Mouse (Mus musculus): ENCODE results near the gene Angel1. TPM values are rescaled to one million over a fixed set of nuclear protein-coding genes. Genes with fewer than 3 reads are reported as not detected.
A peak's percentile ranks its signal among the peaks of the same experiment; 100 is the strongest.

Angel1 gene
- total and polyA plus RNA-seq, 2 experiments from 2014 or later: 9.3 to 12.4 TPM

DNA sequence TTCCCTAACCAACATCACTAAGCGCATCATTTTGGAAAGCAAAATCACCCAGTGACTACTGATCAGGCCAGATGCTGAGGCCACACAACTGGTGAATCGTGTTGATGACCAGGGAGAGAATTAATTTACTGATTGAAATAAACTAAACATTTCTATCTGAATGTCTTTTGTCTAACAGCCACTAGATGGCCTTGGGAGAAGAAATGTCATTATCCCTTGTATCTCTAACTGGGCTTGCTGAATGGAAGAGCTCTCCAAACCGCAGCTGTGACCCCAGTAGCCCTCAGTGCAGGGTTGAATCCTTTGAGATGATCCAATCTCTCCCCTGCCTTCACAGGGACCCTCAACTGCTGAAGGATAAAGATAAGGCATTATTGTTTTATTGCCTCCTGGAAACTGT, 60.6 kb downstream of the Angel1 start:
- H3K4me3 ChIP-seq (ENCODE audit: low read depth, low read length): no peak overlapping the region
- DNase-seq (ENCODE audit: low spot score): peak; percentile 33

DNA sequence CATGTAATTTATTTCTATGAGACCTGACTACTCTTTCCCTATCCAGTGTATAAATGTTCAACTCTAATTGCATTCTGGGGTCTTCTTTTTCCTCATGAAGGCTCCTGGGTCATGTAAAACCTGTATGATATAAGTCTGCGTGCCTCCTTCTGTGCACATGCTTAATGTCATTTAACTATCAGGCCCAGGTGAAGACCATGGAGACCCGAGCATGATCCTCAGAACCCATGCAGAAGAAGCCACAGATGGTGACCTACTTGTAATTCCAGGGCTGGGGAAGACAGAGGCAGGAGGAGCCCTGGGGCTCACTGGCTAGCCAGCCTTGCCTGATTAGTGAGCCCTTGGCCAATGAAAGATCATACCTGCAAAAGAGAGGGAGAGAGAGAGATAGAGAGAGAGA, 65.8 kb downstream of the Angel1 start:
- ATAC-seq (ENCODE audit: low FRiP score): no peak
- no peak overlapping the region for H3K27ac ChIP-seq (ENCODE audit: low read depth, low read length)
- 76% methylated on average over 2 of the region's 2 CpGs for WGBS

More for the DNA sequence above, 60.6 kb downstream of the Angel1 start:
- H3K36me3 ChIP-seq (ENCODE audit: insufficient read depth, low read length): no peaks in the 10 kb centered on the region
- no peak overlapping the region for H3K4me2 ChIP-seq (ENCODE audit: low read depth, low read length, poor library complexity, severe bottlenecking)
- H3K27ac ChIP-seq (ENCODE audit: low read depth, low read length): no peak overlapping the region
- no peak overlapping the region for H3K9ac ChIP-seq (replicated peaks; ENCODE audit: low read length, poor library complexity, severe bottlenecking)
- H3K4me1 ChIP-seq (ENCODE audit: insufficient read depth, low read length): no peaks in the 10 kb centered on the region
- WGBS: 63% methylated on average over 3 of the region's 3 CpGs
- H3K9me3 ChIP-seq (ENCODE audit: low read length): no peaks in the 10 kb centered on the region
- H3K27me3 ChIP-seq (ENCODE audit: insufficient read depth, low read length): no peaks in the 10 kb centered on the region
- no peak for ATAC-seq (ENCODE audit: low FRiP score)
- TF ChIP-seq CTCF (IDR thresholded peaks at IDR 0.05): peak; percentile 61

DNA sequence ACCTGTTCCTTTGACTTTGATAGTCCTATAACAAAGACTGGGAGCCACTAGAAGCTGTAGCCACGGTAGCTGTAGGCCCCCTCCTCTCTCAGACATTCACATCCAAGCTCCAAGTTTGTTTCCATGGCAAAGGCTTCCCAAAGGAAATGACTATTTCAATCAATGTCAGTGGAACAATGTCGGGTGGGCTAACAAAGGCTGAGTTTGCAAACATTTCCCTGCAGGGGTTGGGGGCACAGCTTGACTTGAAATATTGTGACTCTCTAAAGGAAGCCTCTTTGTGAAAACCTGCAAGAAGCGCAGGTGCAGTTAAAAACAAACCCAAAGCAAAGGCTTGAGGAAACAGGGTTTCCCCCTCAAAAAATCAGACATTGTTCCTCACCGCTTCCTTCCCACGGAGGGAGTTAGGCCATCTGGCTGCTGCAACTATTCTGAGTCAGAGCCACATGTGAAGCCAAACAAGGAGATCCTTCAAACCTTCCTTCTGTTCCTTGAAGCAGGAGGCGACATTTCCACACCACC, 66.8 kb downstream of the Angel1 start:
- Histone ChIP-seq H3K27ac (ENCODE audit: low read depth, low read length) (no peak overlapping the region; the same call in 1 of the 2 replicates), H3K9me3 (ENCODE audit: low read length) (no peaks in the 10 kb centered on the region), H3K36me3 (ENCODE audit: insufficient read depth, low read length) (no peaks in the 10 kb centered on the region), H3K27me3 (ENCODE audit: insufficient read depth, low read length) (no peaks in the 10 kb centered on the region), H3K4me2 (ENCODE audit: low read depth, low read length, poor library complexity, severe bottlenecking) (no peak overlapping the region), H3K9ac (replicated peaks; ENCODE audit: low read length, poor library complexity, severe bottlenecking) (no peak overlapping the region), H3K4me1 (ENCODE audit: insufficient read depth, low read length) (no peaks in the 10 kb centered on the region), H3K4me3 (ENCODE audit: low read depth, low read length) (no peak overlapping the region)
- no peak for TF ChIP-seq CTCF (IDR thresholded peaks at IDR 0.05)
- 13% methylated on average over 6 of the region's 6 CpGs for WGBS
- 0 out of 2 replicates have a peak, but pooled peaks have one; percentile 34 for ATAC-seq (ENCODE audit: low FRiP score)
- DNase-seq (ENCODE audit: low spot score): peak; percentile 70

More for the DNA sequence above, 65.8 kb downstream of the Angel1 start:
- no peak for TF ChIP-seq CTCF (IDR thresholded peaks at IDR 0.05)
- Histone ChIP-seq H3K4me3 (ENCODE audit: low read depth, low read length) (no peak overlapping the region), H3K27me3 (ENCODE audit: insufficient read depth, low read length) (no peaks in the 10 kb centered on the region), H3K36me3 (ENCODE audit: insufficient read depth, low read length) (no peaks in the 10 kb centered on the region), H3K4me2 (ENCODE audit: low read depth, low read length, poor library complexity, severe bottlenecking) (no peak overlapping the region), H3K9ac (replicated peaks; ENCODE audit: low read length, poor library complexity, severe bottlenecking) (no peak overlapping the region), H3K9me3 (ENCODE audit: low read length) (no peaks in the 10 kb centered on the region), H3K4me1 (ENCODE audit: insufficient read depth, low read length) (no peaks in the 10 kb centered on the region)
- DNase-seq (ENCODE audit: low spot score): no peak

DNA sequence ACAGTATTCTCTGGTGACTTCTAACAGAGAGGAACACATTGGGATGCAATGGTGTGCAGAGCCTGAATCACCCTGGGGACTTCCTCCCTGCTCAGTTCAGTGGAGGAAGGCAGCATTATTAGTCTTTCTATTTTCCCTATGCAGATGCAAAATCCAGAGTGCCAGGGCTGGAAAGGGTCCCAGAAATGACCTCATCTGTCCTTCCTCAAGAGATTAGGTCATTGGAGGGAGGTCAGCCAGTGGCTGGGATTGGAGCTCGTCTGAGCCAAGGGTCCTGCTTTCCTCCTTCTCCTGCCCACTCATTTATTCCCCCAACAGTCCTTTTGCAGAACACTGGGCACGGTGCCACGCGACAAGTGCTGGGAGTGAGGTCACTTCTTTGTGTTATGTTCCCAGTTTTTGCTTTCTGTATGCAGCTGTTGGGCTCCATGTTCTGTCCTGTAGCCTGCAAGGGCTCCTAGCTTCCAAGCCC, 73.7 kb downstream of the Angel1 start:
- Histone ChIP-seq H3K27me3 (ENCODE audit: insufficient read depth, low read length) (no peaks in the 10 kb centered on the region), H3K9ac (replicated peaks; ENCODE audit: low read length, poor library complexity, severe bottlenecking) (no peak overlapping the region), H3K4me3 (ENCODE audit: low read depth, low read length) (no peak overlapping the region), H3K27ac (ENCODE audit: low read depth, low read length) (0 out of 2 replicates have a peak overlapping the region, but pooled peaks have one; percentile 12), H3K4me1 (ENCODE audit: insufficient read depth, low read length) (0 out of 2 replicates have a peak, but pooled peaks cover 7% of the 10 kb centered on the region), H3K9me3 (ENCODE audit: low read length) (no peaks in the 10 kb centered on the region), H3K36me3 (ENCODE audit: insufficient read depth, low read length) (no peaks in the 10 kb centered on the region), H3K4me2 (ENCODE audit: low read depth, low read length, poor library complexity, severe bottlenecking) (no peak overlapping the region)
- no peak for TF ChIP-seq CTCF (IDR thresholded peaks at IDR 0.05)
- ATAC-seq (ENCODE audit: low FRiP score) (peak; percentile 86), DNase-seq (ENCODE audit: low spot score) (peak; percentile 90)
- WGBS: 59% methylated on average over 4 of the region's 4 CpGs

DNA sequence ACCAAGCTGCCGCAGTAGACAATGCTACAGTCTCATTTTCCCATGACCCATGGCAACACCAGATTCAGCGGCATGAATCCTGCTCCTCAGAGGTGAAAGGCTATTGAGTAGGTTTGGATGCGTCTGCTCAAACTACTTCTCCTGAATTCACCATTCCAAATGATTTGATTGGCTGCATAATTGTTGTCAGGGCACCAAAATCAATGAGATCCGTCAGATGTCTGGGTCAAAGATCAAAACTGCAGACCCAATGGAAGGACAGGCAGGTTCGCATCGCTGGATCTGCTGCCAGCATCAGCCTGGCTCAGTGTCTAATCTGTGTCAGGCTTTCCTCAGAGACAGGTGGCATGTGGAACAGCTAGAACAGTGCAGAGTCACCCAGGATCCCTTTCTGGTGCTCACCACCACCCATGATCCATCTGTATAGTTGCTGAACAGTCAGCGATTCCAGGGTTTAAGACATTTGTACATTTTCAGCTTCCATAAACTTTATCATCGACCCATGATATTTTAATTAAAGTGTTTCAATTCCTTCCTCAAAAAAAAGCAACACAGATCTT, 74.9 kb downstream of the Angel1 start:
- WGBS: 92% methylated on average over 8 of the region's 8 CpGs
- DNase-seq (ENCODE audit: low spot score): no peak

More for the DNA sequence above, 74.9 kb downstream of the Angel1 start:
- no peak overlapping the region for H3K9ac ChIP-seq (replicated peaks; ENCODE audit: low read length, poor library complexity, severe bottlenecking)
- 0 out of 2 replicates have a peak, but pooled peaks cover 7% of the 10 kb centered on the region for H3K4me1 ChIP-seq (ENCODE audit: insufficient read depth, low read length)
- H3K27me3 ChIP-seq (ENCODE audit: insufficient read depth, low read length): no peaks in the 10 kb centered on the region
- no peaks in the 10 kb centered on the region for H3K36me3 ChIP-seq (ENCODE audit: insufficient read depth, low read length)
- TF ChIP-seq CTCF (IDR thresholded peaks at IDR 0.05): no peak
- H3K9me3 ChIP-seq (ENCODE audit: low read length): no peaks in the 10 kb centered on the region
- H3K4me3 ChIP-seq (ENCODE audit: low read depth, low read length): no peak overlapping the region
- no peak overlapping the region for H3K4me2 ChIP-seq (ENCODE audit: low read depth, low read length, poor library complexity, severe bottlenecking)
- no peak overlapping the region for H3K27ac ChIP-seq (ENCODE audit: low read depth, low read length)
- ATAC-seq (ENCODE audit: low FRiP score): no peak

Other genes starting within 250 kb of the Angel1 start
- 84.3 and 89.4 TPM in 2 replicates for gene Vash1, start 47.8 kb downstream of the Angel1 start, total RNA-seq (2014; rRNA removed)
- gene Vash1, start 47.8 kb downstream of the Angel1 start, polyA plus RNA-seq (2015; fragmentation: Nextera tagmentation; extraction: Ambion mirVana): 20.3 and 25.4 TPM in 2 replicates
- not detected in 2 replicates for gene Lrrc74a, start 7.9 kb upstream of the Angel1 start, total RNA-seq (2014; rRNA removed)
- not detected in 2 replicates for gene Lrrc74a, start 7.9 kb upstream of the Angel1 start, polyA plus RNA-seq (2015; fragmentation: Nextera tagmentation; extraction: Ambion mirVana)
- 171 and 191 TPM in 2 replicates for gene Irf2bpl, start 158.3 kb upstream of the Angel1 start, total RNA-seq (2014; rRNA removed)
- gene Irf2bpl, start 158.3 kb upstream of the Angel1 start, polyA plus RNA-seq (2015; fragmentation: Nextera tagmentation; extraction: Ambion mirVana): 74.2 and 86.2 TPM in 2 replicates
- 65.7 and 77.5 TPM in 2 replicates for gene Cipc, start 220.6 kb upstream of the Angel1 start, total RNA-seq (2014; rRNA removed)
- 34.6 and 37.6 TPM in 2 replicates for gene Cipc, start 220.6 kb upstream of the Angel1 start, polyA plus RNA-seq (2015; fragmentation: Nextera tagmentation; extraction: Ambion mirVana)

Measured in midbrain, postnatal 0 days (tissue).